ENCODE assay signal across 8 mouse cellular contexts in the genomic region with DNA sequence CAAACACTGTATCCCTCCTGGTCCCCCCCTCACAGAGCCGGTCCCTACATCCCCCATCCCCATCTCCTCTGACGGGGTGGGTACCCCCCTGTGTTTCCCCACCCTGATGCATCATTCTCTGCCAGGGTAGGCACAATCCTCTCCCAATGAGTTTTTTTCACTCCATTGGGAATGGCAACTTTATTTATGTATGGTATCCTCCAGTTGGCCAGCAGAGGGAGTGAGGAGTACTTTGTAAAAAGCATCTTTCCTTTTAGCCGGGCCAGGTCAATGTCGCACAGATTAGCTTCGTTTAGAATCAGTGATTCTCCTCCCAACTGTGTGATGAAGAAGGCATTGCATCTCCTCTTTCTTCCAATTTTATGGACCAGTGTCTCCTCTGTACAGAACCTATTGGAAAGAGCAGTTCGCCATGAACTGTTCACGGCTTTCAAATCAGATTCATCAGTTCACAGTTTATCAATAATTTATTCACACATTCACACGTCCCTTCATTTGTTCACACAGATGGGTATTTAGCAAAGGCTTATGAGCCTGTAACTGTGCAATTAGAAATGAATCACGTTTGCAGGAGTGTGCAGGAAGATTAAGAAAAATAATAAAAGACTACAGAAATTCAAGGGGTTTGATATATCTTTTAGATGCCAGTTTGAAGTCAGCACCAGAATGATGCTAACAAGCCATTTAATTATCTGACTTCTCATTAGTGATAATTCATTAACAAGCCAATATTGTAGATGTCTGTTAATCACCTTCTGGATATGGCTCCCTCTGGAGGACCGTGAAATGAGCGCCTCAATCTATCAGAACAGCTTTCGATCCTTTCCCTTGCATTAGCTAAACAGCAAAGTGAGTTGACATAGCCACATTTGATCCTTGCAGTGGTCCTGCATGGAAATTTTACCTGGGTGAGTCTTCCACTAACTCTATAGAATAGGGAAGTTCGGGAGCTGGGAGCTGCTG.
DNase-seq lines count a peak whose midpoint lies in the region; ATAC-seq and TF ChIP-seq lines count a peak whose summit lies in the region.

No protein-coding gene starts in this region.

- no peaks in the 10 kb centered on the region for H3K36me3 ChIP-seq in MEL (ENCODE audit: control insufficient read depth in 1 of 2, insufficient read depth in 2 of 2, low read length in 2 of 2)
- H3K36me3 ChIP-seq in forebrain, postnatal 0 days (ENCODE audit: insufficient read depth): no peaks in the 10 kb centered on the region
- no peaks in the 10 kb centered on the region for H3K36me3 ChIP-seq in midbrain, embryonic 16.5 days (ENCODE audit: control insufficient read depth, insufficient read depth, low read length)

- H3K27ac ChIP-seq in MEL (ENCODE audit: control insufficient read depth, low read depth, low read length): no peak overlapping the region
- H3K27ac ChIP-seq in forebrain, postnatal 0 days (ENCODE audit: low read depth, low read length): no peak overlapping the region
- H3K27ac ChIP-seq in midbrain, embryonic 16.5 days (ENCODE audit: low read length): no peak overlapping the region

- H3K4me3 ChIP-seq in MEL (ENCODE audit: control insufficient read depth in 1 of 2, insufficient read depth in 1 of 2, low read depth in 2 of 2, low read length in 2 of 2): no peak overlapping the region
- no peak overlapping the region for H3K4me3 ChIP-seq in forebrain, postnatal 0 days (ENCODE audit: low read depth, low read length)
- H3K4me3 ChIP-seq in midbrain, embryonic 16.5 days (ENCODE audit: low read depth, low read length): no peak overlapping the region

- no peak; the same call in 1 of the 2 replicates for TF ChIP-seq RAD21 in MEL (IDR thresholded peaks at IDR 0.05; ENCODE audit: low read depth, low read length)

- H3K4me2 ChIP-seq in forebrain, postnatal 0 days (ENCODE audit: low read depth): peak overlapping the region; percentile 30
- H3K4me2 ChIP-seq in midbrain, embryonic 16.5 days (ENCODE audit: low read length): peak overlapping the region; percentile 28; the same call in 1 of the 2 replicates

- H3K4me1 ChIP-seq in MEL (ENCODE audit: control insufficient read depth in 1 of 2, insufficient read depth in 2 of 2, low read length in 2 of 2): no peaks in the 10 kb centered on the region
- no peaks in the 10 kb centered on the region for H3K4me1 ChIP-seq in forebrain, postnatal 0 days (ENCODE audit: insufficient read depth)
- no peaks in the 10 kb centered on the region for H3K4me1 ChIP-seq in midbrain, embryonic 16.5 days (ENCODE audit: control insufficient read depth, insufficient read depth, low read length)

- WGBS in forebrain, postnatal 0 days: 40% methylated on average over 13 of the region's 13 CpGs
- WGBS in midbrain, embryonic 16.5 days: 45% methylated on average over 13 of the region's 13 CpGs

- no peaks in the 10 kb centered on the region for H3K27me3 ChIP-seq in MEL (ENCODE audit: control insufficient read depth in 1 of 2, insufficient read depth in 2 of 2, low read length in 2 of 2)
- H3K27me3 ChIP-seq in forebrain, postnatal 0 days (ENCODE audit: insufficient read depth, low read length): no peaks in the 10 kb centered on the region
- H3K27me3 ChIP-seq in midbrain, embryonic 16.5 days (ENCODE audit: control insufficient read depth, insufficient read depth, low read depth, low read length): no peaks in the 10 kb centered on the region

- peak; percentile 66 to 73 for DNase-seq in cerebellum, postnatal 10 days
- DNase-seq in MEL (ENCODE audit: low read depth, low spot score): peak; percentile 9
- peak; percentile 68 for DNase-seq in forebrain, postnatal 0 days
- peak; percentile 43 to 48 for DNase-seq in layer of hippocampus, postnatal 10 days (ENCODE audit: low spot score in 2 of 2)
- DNase-seq in adrenal gland, adult 8-10 months: no peak
- DNase-seq in cerebellum, adult 9-10 months: no peak

- TF ChIP-seq EP300 in MEL (IDR thresholded peaks at IDR 0.05; ENCODE audit: low read depth in 1 of 2, low read length in 2 of 2): no peak

- no peaks in the 10 kb centered on the region for H3K79me2 ChIP-seq in MEL (ENCODE audit: control insufficient read depth, insufficient read depth, low read length, poor library complexity)

- H3K9me3 ChIP-seq in MEL (replicated peaks; ENCODE audit: insufficient read depth, low read length): no peaks in the 10 kb centered on the region
- no peaks in the 10 kb centered on the region for H3K9me3 ChIP-seq in forebrain, postnatal 0 days (ENCODE audit: low read length)
- no peaks in the 10 kb centered on the region for H3K9me3 ChIP-seq in midbrain, embryonic 16.5 days (replicated peaks; ENCODE audit: control insufficient read depth, low read length, poor library complexity, severe bottlenecking)

- peak in 2 of 3 experiments; percentile 20 to 30; a peak in 1 of 6 replicates for TF ChIP-seq CTCF in MEL (IDR thresholded peaks at IDR 0.05 in 2 of 3, conservative IDR thresholded peaks at IDR 0.05 in 1 of 3; ENCODE audit: control insufficient read depth in 1 of 3, insufficient read depth in 1 of 3, low read depth in 2 of 3, low read length in 3 of 3, poor library complexity in 1 of 3, severe bottlenecking in 1 of 3)
- TF ChIP-seq CTCF in forebrain, postnatal 0 days (IDR thresholded peaks at IDR 0.05; ENCODE audit: low read depth): peak; percentile 82

- no peak for TF ChIP-seq POLR2A in MEL (IDR thresholded peaks at IDR 0.05; ENCODE audit: control insufficient read depth in 1 of 2, insufficient read depth in 1 of 2, low read depth in 1 of 2, low read length in 2 of 2, poor library complexity in 1 of 2)

- H3K9ac ChIP-seq in MEL (ENCODE audit: control insufficient read depth, low read depth, low read length, poor library complexity, severe bottlenecking): no peak overlapping the region
- no peak overlapping the region for H3K9ac ChIP-seq in forebrain, postnatal 0 days
- no peak overlapping the region for H3K9ac ChIP-seq in midbrain, embryonic 16.5 days (ENCODE audit: low read depth, low read length)

- no peak for ATAC-seq in cerebellum, adult (ENCODE audit: insufficient number of reproducible peaks, low FRiP score, low TSS enrichment)
- ATAC-seq in forebrain, postnatal 0 days: peak; percentile 40
- no peak for ATAC-seq in midbrain, embryonic 16.5 days

TF ChIP-seq in MEL, 35 proteins besides CTCF, POLR2A, EP300 and RAD21:
- TF ChIP-seq MAX (IDR thresholded peaks at IDR 0.05; ENCODE audit: low read length) (no peak), SMC3 (IDR thresholded peaks at IDR 0.05; ENCODE audit: low read depth, low read length) (peak; percentile 21; the same call in 1 of the 2 replicates), E2F4 (IDR thresholded peaks at IDR 0.05; ENCODE audit: borderline replicate concordance, low read depth, low read length) (no peak)

Comparison
In these comparisons a context has a peak if more than half of its experiments do, and no peak if none do; other contexts are left out.
1. DNase-seq: peak in cerebellum, postnatal 10 days (2 of 2), MEL (single experiment), forebrain, postnatal 0 days (single experiment) and layer of hippocampus, postnatal 10 days (2 of 2); none in adrenal gland, adult 8-10 months (single experiment) and cerebellum, adult 9-10 months (single experiment).